Mouse (Mus musculus) E14TG2a.4 (cell line): ENCODE results near the gene Lrrc37a.

ENCODE experiments used
- H3K27me3 ChIP-seq: 2 replicates; pipeline ENCODE4 v1.6.1; 2014; ENCODE audit warnings: low read length, control low read depth; ENCODE audit not compliant: insufficient read depth
- H3K36me3 ChIP-seq: 2 replicates; pipeline ENCODE4 v1.6.1; 2014; ENCODE audit warnings: low read length, control low read depth; ENCODE audit not compliant: insufficient read depth
- H3K4me1 ChIP-seq: replicated peaks from 2 replicates; pipeline ENCODE4 v1.6.1; 2014; ENCODE audit warnings: low read depth, low read length, control low read depth
- H3K4me3 ChIP-seq: replicated peaks from 2 replicates; pipeline ENCODE4 v1.5.1; 2014; ENCODE audit warnings: mild to moderate bottlenecking, low read length
- H3K9me3 ChIP-seq: 2 replicates; pipeline ENCODE4 v1.6.1; 2014; ENCODE audit warnings: low read length, control low read depth
- CTCF ChIP-seq: conservative IDR thresholded peaks from 2 replicates; pipeline ENCODE4 v1.5.1; 2014; ENCODE audit warnings: low read length
- NANOG ChIP-seq: IDR thresholded peaks from 2 replicates; pipeline ENCODE4 v1.6.1; 2014; ENCODE audit warnings: borderline replicate concordance, low read length, mixed read lengths
- POU5F1 ChIP-seq: IDR thresholded peaks from 2 replicates; pipeline ENCODE4 v1.6.1; 2014; ENCODE audit warnings: low read length, borderline replicate concordance

The Lrrc37a gene

DNA sequence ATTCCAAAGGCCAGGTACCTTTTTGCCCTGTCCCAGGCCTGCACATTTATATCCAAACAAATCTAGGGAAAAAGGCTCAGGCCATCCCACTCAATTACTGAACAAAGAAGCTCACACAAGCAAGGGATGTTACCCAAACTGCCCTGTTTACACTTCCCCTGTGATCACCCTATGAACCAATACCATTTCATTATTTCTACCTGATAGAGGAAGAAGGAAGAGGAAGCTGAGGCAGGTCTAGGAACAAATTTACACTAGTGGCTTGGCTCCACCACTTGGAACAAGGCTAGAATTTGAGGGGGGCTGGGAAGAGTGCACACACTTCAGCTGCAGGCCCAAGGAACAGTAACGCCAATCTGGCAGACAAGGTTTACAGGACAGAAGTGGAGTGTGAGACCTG is 98.6 kb downstream of the Lrrc37a start:
- TF ChIP-seq POU5F1 (no peak), CTCF (no peak), NANOG (no peak)
- peaks cover 92% of the 10 kb centered on the region for H3K4me1 ChIP-seq
- H3K9me3 ChIP-seq = no peaks in the 10 kb centered on the region
- H3K27me3 ChIP-seq = no peaks in the 10 kb centered on the region
- H3K4me3 ChIP-seq = peak overlapping the region; percentile 59
- H3K36me3 ChIP-seq = peaks cover 65% of the 10 kb centered on the region

DNA sequence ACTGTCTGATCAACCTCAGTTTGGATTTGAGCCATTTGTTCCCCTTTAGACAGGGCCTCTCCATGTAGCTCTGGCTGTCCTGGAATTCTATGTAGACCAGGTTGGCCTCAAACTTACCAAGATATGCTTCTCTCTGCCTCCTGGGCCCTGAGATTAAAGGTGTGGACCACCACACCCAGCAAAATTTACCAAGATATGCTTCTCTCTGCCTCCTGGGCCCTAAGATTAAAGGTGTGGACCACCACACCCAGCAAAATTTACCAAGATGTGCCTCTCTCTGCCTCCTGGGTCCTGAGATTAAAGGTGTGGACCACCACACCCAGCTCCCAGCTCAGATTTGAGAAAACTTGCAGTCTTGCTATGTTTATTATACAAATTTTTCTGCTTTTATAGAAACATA is 99.8 kb downstream of the Lrrc37a start:
- H3K36me3 ChIP-seq = peaks cover 68% of the 10 kb centered on the region
- no peaks in the 10 kb centered on the region for H3K27me3 ChIP-seq
- TF ChIP-seq NANOG (no peak), CTCF (no peak), POU5F1 (no peak)

DNA sequence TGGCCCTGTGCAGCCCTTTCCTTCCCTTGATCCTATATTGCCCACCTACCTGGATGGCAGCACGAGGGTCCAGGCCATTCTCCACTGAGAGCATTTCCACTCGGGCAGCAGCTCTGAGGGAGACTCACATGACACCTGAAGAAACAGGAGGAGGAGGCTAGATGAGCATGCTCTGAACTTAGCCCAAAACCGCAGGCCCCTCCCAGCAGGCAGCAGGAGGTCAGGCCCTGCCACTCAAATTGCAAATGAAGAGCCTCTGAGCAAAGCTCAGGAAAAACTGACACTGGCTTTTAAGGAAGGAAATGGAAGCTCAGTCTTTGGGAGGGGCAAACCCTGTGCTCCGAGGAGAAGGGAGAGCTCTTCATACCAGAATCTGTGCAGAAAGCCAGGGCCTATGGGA is 100.6 kb downstream of the Lrrc37a start:
- Histone ChIP-seq H3K36me3 (peaks cover 68% of the 10 kb centered on the region), H3K27me3 (no peaks in the 10 kb centered on the region), H3K9me3 (no peaks in the 10 kb centered on the region), H3K4me3 (peak overlapping the region; percentile 70), H3K4me1 (peaks cover 89% of the 10 kb centered on the region)
- TF ChIP-seq CTCF = no peak
- 0 out of 2 replicates have a peak, but pooled peaks have one; percentile 46 for TF ChIP-seq NANOG
- no peak for TF ChIP-seq POU5F1

More for the DNA sequence above, 99.8 kb downstream of the Lrrc37a start:
- peak overlapping the region; percentile 70 for H3K4me3 ChIP-seq
- H3K4me1 ChIP-seq = peaks cover 91% of the 10 kb centered on the region
- H3K9me3 ChIP-seq = no peaks in the 10 kb centered on the region

DNA sequence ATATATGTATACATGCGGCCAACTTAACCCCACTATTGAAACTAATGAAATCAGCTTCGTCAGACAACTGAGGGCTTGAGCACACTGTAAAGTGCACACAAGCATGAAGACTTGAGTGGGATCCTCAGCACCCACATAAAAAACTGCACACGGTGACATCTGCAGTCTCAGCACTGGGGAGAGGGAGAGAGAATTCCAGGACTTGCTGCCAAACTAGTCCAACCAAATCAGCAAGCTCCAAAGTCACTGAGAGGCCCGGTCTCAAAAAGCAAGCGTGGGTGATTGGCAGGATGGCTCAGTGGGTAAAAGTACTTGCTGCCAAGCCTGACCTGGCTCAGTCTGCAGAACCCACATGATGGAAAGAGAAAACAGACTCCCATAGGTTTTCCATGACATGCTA is 101.7 kb downstream of the Lrrc37a start:
- Histone ChIP-seq H3K9me3 (no peaks in the 10 kb centered on the region), H3K36me3 (peaks cover 70% of the 10 kb centered on the region)

DNA sequence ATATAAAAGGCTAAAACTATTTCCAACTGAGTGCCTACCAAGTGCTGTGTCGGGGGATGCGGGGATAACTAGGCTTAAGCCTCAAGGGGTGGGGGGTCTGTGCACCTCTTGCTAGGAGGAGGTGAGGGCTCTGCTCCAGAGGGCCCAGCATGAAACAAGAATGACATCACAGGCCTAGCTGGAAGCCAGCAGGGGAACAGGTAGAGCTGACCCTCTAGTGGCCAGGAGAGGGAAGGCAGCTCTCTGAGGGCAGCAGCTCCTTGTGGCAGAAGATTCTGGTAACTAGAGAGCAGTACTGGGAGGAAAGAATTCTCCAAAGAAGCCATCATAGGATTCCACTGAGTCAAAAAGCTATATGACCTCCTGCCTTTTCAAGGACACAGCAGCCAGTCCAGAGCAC is 102.2 kb downstream of the Lrrc37a start:
- peaks cover 77% of the 10 kb centered on the region for H3K4me1 ChIP-seq
- peaks cover 76% of the 10 kb centered on the region for H3K36me3 ChIP-seq

More for the DNA sequence above, 101.7 kb downstream of the Lrrc37a start:
- Histone ChIP-seq H3K4me3 (peak overlapping the region; percentile 70), H3K4me1 (peaks cover 81% of the 10 kb centered on the region), H3K27me3 (no peaks in the 10 kb centered on the region)
- TF ChIP-seq NANOG (no peak), CTCF (no peak), POU5F1 (no peak)

More for the DNA sequence above, 102.2 kb downstream of the Lrrc37a start:
- no peaks in the 10 kb centered on the region for H3K27me3 ChIP-seq
- peak overlapping the region; percentile 70 for H3K4me3 ChIP-seq
- no peaks in the 10 kb centered on the region for H3K9me3 ChIP-seq
- TF ChIP-seq CTCF (peak; percentile 86), POU5F1 (no peak)
